Mouse (Mus musculus): ENCODE results near the gene Gnl3l. TPM values are rescaled to one million over a fixed set of nuclear protein-coding genes. Genes with fewer than 3 reads are reported as not detected.

Gene Gnl3l
- polyA plus RNA-seq, 1 experiment from 2014 or later, result 29.0 TPM

- Histone ChIP-seq H3K9me3 (ENCODE audit: control insufficient read depth, low read length) (no peaks in the 10 kb centered on the region), H3K27me3 (ENCODE audit: control insufficient read depth, insufficient read depth, low read length) (no peaks in the 10 kb centered on the region), H3K4me2 (ENCODE audit: low read depth, severe bottlenecking) (peak overlapping the region; percentile 38), H3K27ac (replicated peaks; ENCODE audit: low read depth, low read length) (peak overlapping the region; percentile 75), H3K4me1 (ENCODE audit: control insufficient read depth, insufficient read depth, low read length) (no peaks in the 10 kb centered on the region), H3K9ac (ENCODE audit: low read length) (peak overlapping the region; percentile 24; the same call in 1 of the 2 replicates), H3K4me3 (ENCODE audit: low read depth, low read length) (peak overlapping the region; percentile 39), H3K36me3 (ENCODE audit: control insufficient read depth, insufficient read depth, low read length) (no peaks in the 10 kb centered on the region)
- DNase-seq (ENCODE audit: low spot score) (no peak), ATAC-seq (ENCODE audit: insufficient number of reproducible peaks, low FRiP score, low TSS enrichment, low read depth) (no peak)
- WGBS, result 13% methylated on average over 3 of the region's 3 CpGs
Measured at GRCm38 (mm10) chrX:151017897-151018296, 775 bp upstream of the Gnl3l start.

- 86% methylated on average over 3 of the region's 3 CpGs for WGBS
Measured at GRCm38 (mm10) chrX:150996775-150997174, 20.3 kb downstream of the Gnl3l start.

GRCm38 (mm10) chrX:150981621-150982020, 35.5 kb downstream of the Gnl3l start:
- Histone ChIP-seq H3K4me2 (ENCODE audit: low read depth, severe bottlenecking) (no peak overlapping the region), H3K27me3 (ENCODE audit: control insufficient read depth, insufficient read depth, low read length) (0 out of 2 replicates have a peak, but pooled peaks cover 2% of the 10 kb centered on the region), H3K27ac (replicated peaks; ENCODE audit: low read depth, low read length) (no peak overlapping the region), H3K9me3 (ENCODE audit: control insufficient read depth, low read length) (no peaks in the 10 kb centered on the region), H3K36me3 (ENCODE audit: control insufficient read depth, insufficient read depth, low read length) (no peaks in the 10 kb centered on the region), H3K4me3 (ENCODE audit: low read depth, low read length) (no peak overlapping the region), H3K9ac (ENCODE audit: low read length) (no peak overlapping the region), H3K4me1 (ENCODE audit: control insufficient read depth, insufficient read depth, low read length) (no peaks in the 10 kb centered on the region)
- DNase-seq (ENCODE audit: low spot score) (no peak), ATAC-seq (ENCODE audit: insufficient number of reproducible peaks, low FRiP score, low TSS enrichment, low read depth) (no peak)
- WGBS, result 87% methylated on average over 1 of the region's 1 CpGs

More at GRCm38 (mm10) chrX:150996775-150997174, 20.3 kb downstream of the Gnl3l start:
- Histone ChIP-seq H3K9me3 (ENCODE audit: control insufficient read depth, low read length) (no peaks in the 10 kb centered on the region), H3K4me1 (ENCODE audit: control insufficient read depth, insufficient read depth, low read length) (no peaks in the 10 kb centered on the region), H3K36me3 (ENCODE audit: control insufficient read depth, insufficient read depth, low read length) (no peaks in the 10 kb centered on the region), H3K9ac (ENCODE audit: low read length) (no peak overlapping the region), H3K4me2 (ENCODE audit: low read depth, severe bottlenecking) (no peak overlapping the region), H3K27ac (replicated peaks; ENCODE audit: low read depth, low read length) (no peak overlapping the region), H3K27me3 (ENCODE audit: control insufficient read depth, insufficient read depth, low read length) (no peaks in the 10 kb centered on the region), H3K4me3 (ENCODE audit: low read depth, low read length) (no peak overlapping the region)
- ATAC-seq (ENCODE audit: insufficient number of reproducible peaks, low FRiP score, low TSS enrichment, low read depth), result no peak
- DNase-seq (ENCODE audit: low spot score), result no peak

- Histone ChIP-seq H3K27me3 (ENCODE audit: control insufficient read depth, insufficient read depth, low read length) (no peaks in the 10 kb centered on the region), H3K4me3 (ENCODE audit: low read depth, low read length) (no peak overlapping the region), H3K27ac (replicated peaks; ENCODE audit: low read depth, low read length) (no peak overlapping the region), H3K4me1 (ENCODE audit: control insufficient read depth, insufficient read depth, low read length) (no peaks in the 10 kb centered on the region), H3K9ac (ENCODE audit: low read length) (no peak overlapping the region), H3K4me2 (ENCODE audit: low read depth, severe bottlenecking) (no peak overlapping the region), H3K36me3 (ENCODE audit: control insufficient read depth, insufficient read depth, low read length) (no peaks in the 10 kb centered on the region), H3K9me3 (ENCODE audit: control insufficient read depth, low read length) (no peaks in the 10 kb centered on the region)
- DNase-seq (ENCODE audit: low spot score) (no peak), ATAC-seq (ENCODE audit: insufficient number of reproducible peaks, low FRiP score, low TSS enrichment, low read depth) (no peak)
- 94% methylated on average over 5 of the region's 5 CpGs for WGBS
Measured at GRCm38 (mm10) chrX:150975424-150975823, 41.7 kb downstream of the Gnl3l start.

GRCm38 (mm10) chrX:150963027-150963426, 54.1 kb downstream of the Gnl3l start:
- no peak overlapping the region for H3K27ac ChIP-seq (replicated peaks; ENCODE audit: low read depth, low read length)
- no peaks in the 10 kb centered on the region for H3K27me3 ChIP-seq (ENCODE audit: control insufficient read depth, insufficient read depth, low read length)
- WGBS, result 29% methylated on average over 2 of the region's 2 CpGs
- no peak overlapping the region for H3K4me3 ChIP-seq (ENCODE audit: low read depth, low read length)
- no peaks in the 10 kb centered on the region for H3K36me3 ChIP-seq (ENCODE audit: control insufficient read depth, insufficient read depth, low read length)
- no peaks in the 10 kb centered on the region for H3K4me1 ChIP-seq (ENCODE audit: control insufficient read depth, insufficient read depth, low read length)
- ATAC-seq (ENCODE audit: insufficient number of reproducible peaks, low FRiP score, low TSS enrichment, low read depth), result no peak
- no peak overlapping the region for H3K9ac ChIP-seq (ENCODE audit: low read length)
- DNase-seq (ENCODE audit: low spot score), result no peak
- H3K4me2 ChIP-seq (ENCODE audit: low read depth, severe bottlenecking), result no peak overlapping the region
- no peaks in the 10 kb centered on the region for H3K9me3 ChIP-seq (ENCODE audit: control insufficient read depth, low read length)

- no peaks in the 10 kb centered on the region for H3K4me1 ChIP-seq (ENCODE audit: control insufficient read depth, insufficient read depth, low read length)
- WGBS, result 59% methylated on average over 5 of the region's 5 CpGs
- H3K4me2 ChIP-seq (ENCODE audit: low read depth, severe bottlenecking), result no peak overlapping the region
- H3K36me3 ChIP-seq (ENCODE audit: control insufficient read depth, insufficient read depth, low read length), result no peaks in the 10 kb centered on the region
- H3K4me3 ChIP-seq (ENCODE audit: low read depth, low read length), result no peak overlapping the region
- ATAC-seq (ENCODE audit: insufficient number of reproducible peaks, low FRiP score, low TSS enrichment, low read depth) (no peak), DNase-seq (ENCODE audit: low spot score) (no peak)
- H3K9me3 ChIP-seq (ENCODE audit: control insufficient read depth, low read length), result no peaks in the 10 kb centered on the region
- H3K9ac ChIP-seq (ENCODE audit: low read length), result no peak overlapping the region
- H3K27ac ChIP-seq (replicated peaks; ENCODE audit: low read depth, low read length), result no peak overlapping the region
- no peaks in the 10 kb centered on the region for H3K27me3 ChIP-seq (ENCODE audit: control insufficient read depth, insufficient read depth, low read length)
Measured at GRCm38 (mm10) chrX:150960702-150961101, 56.4 kb downstream of the Gnl3l start.

- peak overlapping the region; percentile 22; the same call in 1 of the 2 replicates for H3K4me2 ChIP-seq (ENCODE audit: low read depth, severe bottlenecking)
- ATAC-seq (ENCODE audit: insufficient number of reproducible peaks, low FRiP score, low TSS enrichment, low read depth) (peak; percentile 95), DNase-seq (ENCODE audit: low spot score) (peak; percentile 87)
- H3K27me3 ChIP-seq (ENCODE audit: control insufficient read depth, insufficient read depth, low read length), result no peaks in the 10 kb centered on the region
- H3K27ac ChIP-seq (replicated peaks; ENCODE audit: low read depth, low read length), result peak overlapping the region; percentile 47; the same call in 1 of the 2 replicates
- 25% methylated on average over 25 of the region's 25 CpGs for WGBS
- no peaks in the 10 kb centered on the region for H3K4me1 ChIP-seq (ENCODE audit: control insufficient read depth, insufficient read depth, low read length)
- no peak overlapping the region for H3K9ac ChIP-seq (ENCODE audit: low read length)
- no peaks in the 10 kb centered on the region for H3K9me3 ChIP-seq (ENCODE audit: control insufficient read depth, low read length)
- 0 out of 2 replicates have a peak overlapping the region, but pooled peaks have one; percentile 8 for H3K4me3 ChIP-seq (ENCODE audit: low read depth, low read length)
- no peaks in the 10 kb centered on the region for H3K36me3 ChIP-seq (ENCODE audit: control insufficient read depth, insufficient read depth, low read length)
Measured at GRCm38 (mm10) chrX:150956522-150957300, 60.4 kb downstream of the Gnl3l start.

- H3K36me3 ChIP-seq (ENCODE audit: control insufficient read depth, insufficient read depth, low read length), result no peaks in the 10 kb centered on the region
- no peak overlapping the region for H3K4me2 ChIP-seq (ENCODE audit: low read depth, severe bottlenecking)
- H3K9me3 ChIP-seq (ENCODE audit: control insufficient read depth, low read length), result no peaks in the 10 kb centered on the region
- H3K4me1 ChIP-seq (ENCODE audit: control insufficient read depth, insufficient read depth, low read length), result no peaks in the 10 kb centered on the region
- 56% methylated on average over 1 of the region's 1 CpGs for WGBS
- ATAC-seq (ENCODE audit: insufficient number of reproducible peaks, low FRiP score, low TSS enrichment, low read depth), result no peak
- DNase-seq (ENCODE audit: low spot score), result no peak
- no peaks in the 10 kb centered on the region for H3K27me3 ChIP-seq (ENCODE audit: control insufficient read depth, insufficient read depth, low read length)
- H3K27ac ChIP-seq (replicated peaks; ENCODE audit: low read depth, low read length), result 0 out of 2 replicates have a peak overlapping the region, but pooled peaks have one; percentile 6
- no peak overlapping the region for H3K9ac ChIP-seq (ENCODE audit: low read length)
- no peak overlapping the region for H3K4me3 ChIP-seq (ENCODE audit: low read depth, low read length)
Measured at GRCm38 (mm10) chrX:150956016-150956415, 61.1 kb downstream of the Gnl3l start.
